Mouse (Mus musculus): Measurements from ENCODE around the gene Ube4a.

GRCm38 (mm10) chr9:44969450-44969849, 4.0 kb upstream of the Ube4a start:
- TF ChIP-seq TCF12 (IDR thresholded peaks at IDR 0.05; ENCODE audit: insufficient read depth, poor library complexity, severe bottlenecking) (no peak), POLR2A (IDR thresholded peaks at IDR 0.05; ENCODE audit: insufficient read length, low read depth) (no peak), E2F4 (IDR thresholded peaks at IDR 0.05; ENCODE audit: insufficient read depth) (no peak), POLR2AphosphoS2 (IDR thresholded peaks at IDR 0.05; ENCODE audit: insufficient read length, low read depth) (no peak), USF1 (IDR thresholded peaks at IDR 0.05; ENCODE audit: low read depth) (no peak), CEBPB (IDR thresholded peaks at IDR 0.05; ENCODE audit: insufficient read depth, poor library complexity, severe bottlenecking) (no peak), MAX (IDR thresholded peaks at IDR 0.05; ENCODE audit: low read depth) (no peak)

Data from myocyte (in vitro differentiated cells).